Comparison of ENCODE assay signal across 8 mouse cellular contexts in genomic region chr2:131820088-131820675, GRCm38 (mm10). TPM values are rescaled to one million over a fixed set of nuclear protein-coding genes. Genes with fewer than 3 reads are reported as not detected.
DNase-seq lines count a peak whose midpoint lies in the region; ATAC-seq and TF ChIP-seq lines count a peak whose summit lies in the region.

No protein-coding gene starts in this region.

- no peak; the same call in 1 of the 2 replicates for TF ChIP-seq CTCF in testis, adult 2 months (IDR thresholded peaks at IDR 0.05; ENCODE audit: control insufficient read depth, insufficient read depth, insufficient replicate concordance, low read depth, low read length)

- peaks cover 3% of the 10 kb centered on the region; the same call in 1 of the 2 replicates for H3K4me1 ChIP-seq in forebrain, embryonic 11.5 days (replicated peaks; ENCODE audit: control insufficient read depth, insufficient read depth, low read length)
- H3K4me1 ChIP-seq in liver, embryonic 16.5 days (ENCODE audit: control insufficient read depth, low read depth, low read length): peaks cover 36% of the 10 kb centered on the region
- peaks cover 5% of the 10 kb centered on the region for H3K4me1 ChIP-seq in neural tube, embryonic 13.5 days (replicated peaks)
- peaks cover 4% of the 10 kb centered on the region for H3K4me1 ChIP-seq in testis, adult 2 months (ENCODE audit: control insufficient read depth, insufficient read depth, low read length)

- peak; percentile 69 for ATAC-seq in forebrain, embryonic 11.5 days (replicated peaks; ENCODE audit: low FRiP score)
- peak; percentile 70 for ATAC-seq in liver, embryonic 16.5 days (ENCODE audit: low read depth)
- ATAC-seq in neural tube, embryonic 13.5 days (ENCODE audit: low read depth): peak; percentile 68; the same call in 1 of the 2 replicates

- peak overlapping the region; percentile 16; the same call in 1 of the 2 replicates for H3K9ac ChIP-seq in forebrain, embryonic 11.5 days (ENCODE audit: low read length)
- H3K9ac ChIP-seq in liver, embryonic 16.5 days (ENCODE audit: low read depth, low read length): peak overlapping the region; percentile 48
- H3K9ac ChIP-seq in neural tube, embryonic 13.5 days: no peak overlapping the region

- no peaks in the 10 kb centered on the region for H3K36me3 ChIP-seq in forebrain, embryonic 11.5 days (ENCODE audit: control insufficient read depth, insufficient read depth, low read length)
- no peaks in the 10 kb centered on the region for H3K36me3 ChIP-seq in liver, embryonic 16.5 days (ENCODE audit: control insufficient read depth, insufficient read depth)
- H3K36me3 ChIP-seq in neural tube, embryonic 13.5 days: no peaks in the 10 kb centered on the region
- H3K36me3 ChIP-seq in testis, adult 2 months (ENCODE audit: control insufficient read depth, insufficient read depth, low read length): no peaks in the 10 kb centered on the region

- H3K27me3 ChIP-seq in forebrain, embryonic 11.5 days (ENCODE audit: control insufficient read depth, insufficient read depth, low read length): no peaks in the 10 kb centered on the region
- no peaks in the 10 kb centered on the region for H3K27me3 ChIP-seq in liver, embryonic 16.5 days (ENCODE audit: control insufficient read depth, insufficient read depth, low read depth, low read length)
- H3K27me3 ChIP-seq in neural tube, embryonic 13.5 days: no peaks in the 10 kb centered on the region
- H3K27me3 ChIP-seq in testis, adult 2 months (ENCODE audit: control insufficient read depth, insufficient read depth, low read length): no peaks in the 10 kb centered on the region

- intact Hi-C loops in heart, postnatal 10 days (cut with DNase I): loop anchor here (1.0 to 2.0 kb wide), 3 partner anchors 129 to 421 kb away; no protein-coding TSS in a partner anchor

- TF ChIP-seq POLR2A in testis, adult 2 months (IDR thresholded peaks at IDR 0.05; ENCODE audit: control insufficient read depth, low read depth, low read length): no peak

- H3K4me2 ChIP-seq in forebrain, embryonic 11.5 days (ENCODE audit: low read depth, low read length, severe bottlenecking): peak overlapping the region; percentile 38; the same call in 1 of the 2 replicates
- peak overlapping the region; percentile 59 for H3K4me2 ChIP-seq in liver, embryonic 16.5 days (ENCODE audit: low read depth, low read length)
- H3K4me2 ChIP-seq in neural tube, embryonic 13.5 days: peak overlapping the region; percentile 50

- H3K4me3 ChIP-seq in forebrain, embryonic 11.5 days (ENCODE audit: low read depth, low read length): no peak overlapping the region
- peak overlapping the region; percentile 30 for H3K4me3 ChIP-seq in liver, embryonic 16.5 days (ENCODE audit: low read depth, low read length)
- 0 out of 2 replicates have a peak overlapping the region, but pooled peaks have one; percentile 10 for H3K4me3 ChIP-seq in neural tube, embryonic 13.5 days
- H3K4me3 ChIP-seq in testis, adult 2 months (ENCODE audit: control insufficient read depth, low read depth, low read length): peak overlapping the region; percentile 69

- no peaks in the 10 kb centered on the region for H3K9me3 ChIP-seq in forebrain, embryonic 11.5 days (ENCODE audit: control insufficient read depth, low read length)
- H3K9me3 ChIP-seq in liver, embryonic 16.5 days (replicated peaks; ENCODE audit: control insufficient read depth, low read length): no peaks in the 10 kb centered on the region
- no peaks in the 10 kb centered on the region for H3K9me3 ChIP-seq in neural tube, embryonic 13.5 days

- DNase-seq in CD8-positive naive resting alpha-beta T cell, adult 2 months (ENCODE audit: low read depth in 2 of 2, low spot score in 2 of 2): peak; percentile 75 to 85
- DNase-seq in c-Kit-positive CD71-negative TER-119-negative erythroid progenitor cells, embryonic 14.5 days (ENCODE audit: low read depth): peak; percentile 82
- DNase-seq in forebrain, embryonic 11.5 days (ENCODE audit: low spot score): peak; percentile 88
- DNase-seq in heart, postnatal 10 days: peak; percentile 88 to 94
- DNase-seq in kidney, postnatal 4 days: peak; percentile 85 to 86

- WGBS in forebrain, embryonic 11.5 days: 26% methylated on average over 14 of the region's 14 CpGs
- 12% methylated on average over 14 of the region's 14 CpGs for WGBS in liver, embryonic 16.5 days (ENCODE audit: insufficient replicate concordance)
- WGBS in neural tube, embryonic 13.5 days: 24% methylated on average over 14 of the region's 14 CpGs

- H3K27ac ChIP-seq in forebrain, embryonic 11.5 days (ENCODE audit: low read depth, low read length): no peak overlapping the region
- peak overlapping the region; percentile 61 for H3K27ac ChIP-seq in liver, embryonic 16.5 days (ENCODE audit: low read length)
- H3K27ac ChIP-seq in neural tube, embryonic 13.5 days (replicated peaks): no peak overlapping the region
- peak overlapping the region; percentile 75 for H3K27ac ChIP-seq in testis, adult 2 months (ENCODE audit: control insufficient read depth, insufficient read depth, low read depth, low read length)

RNA-seq across cellular contexts. Expression of gene Erv3, which starts 39.4 kb away (rescaled TPM):
- polyA plus RNA-seq in forebrain, embryonic 11.5 days (2014; fragmentation: Nextera tagmentation; extraction: Ambion mirVana): not detected in 2 replicates
- not detected for total RNA-seq in heart, postnatal 10 days (2021)
- polyA plus RNA-seq in liver, embryonic 16.5 days (2015; fragmentation: Nextera tagmentation; extraction: Ambion mirVana): not detected in 2 replicates
- polyA plus RNA-seq in neural tube, embryonic 13.5 days (2015; fragmentation: Nextera tagmentation; extraction: Ambion mirVana): 0.07 TPM in 1 of 2 replicates, not detected in the other
- polyA plus RNA-seq in testis, adult 2 months (2012; rRNA removed): 0.18 and 0.38 TPM in 2 replicates

Comparison
In these comparisons a context has a peak if more than half of its experiments do, and no peak if none do; other contexts are left out.
1. H3K27ac ChIP-seq: peak in liver, embryonic 16.5 days (single experiment) and testis, adult 2 months (single experiment); none in forebrain, embryonic 11.5 days (single experiment) and neural tube, embryonic 13.5 days (single experiment).
2. Peak in every context shown above with its lines, with median percentiles within 50 percentile points of each other: DNase-seq, ATAC-seq and H3K4me2 ChIP-seq.